Mouse (Mus musculus): ENCODE results near the gene Phkg1. TPM values are rescaled to one million over a fixed set of nuclear protein-coding genes. Genes with fewer than 3 reads are reported as not detected.

Phkg1 gene
- polyA plus RNA-seq, 1 experiment from 2014 or later, result 0.37 TPM

- H3K9me3 ChIP-seq (replicated peaks), result no peaks in the 10 kb centered on the region
- H3K27me3 ChIP-seq, result no peaks in the 10 kb centered on the region
- 88% methylated on average over 19 of the region's 19 CpGs for WGBS
- H3K9ac ChIP-seq, result no peak overlapping the region
- no peak overlapping the region for H3K4me3 ChIP-seq (replicated peaks)
- no peaks in the 10 kb centered on the region for H3K36me3 ChIP-seq
- no peak for ATAC-seq (ENCODE audit: insufficient number of reproducible peaks, low FRiP score, low TSS enrichment, low read depth)
- no peak overlapping the region for H3K27ac ChIP-seq (replicated peaks)
- H3K4me2 ChIP-seq (replicated peaks), result no peak overlapping the region
- peaks cover 2% of the 10 kb centered on the region; the same call in 1 of the 2 replicates for H3K4me1 ChIP-seq
Observed at GRCm38 (mm10) chr5:129869238-129869995, 28.9 kb downstream of the Phkg1 start.

- Histone ChIP-seq H3K36me3 (peaks cover 20% of the 10 kb centered on the region), H3K4me3 (replicated peaks) (no peak overlapping the region), H3K27ac (replicated peaks) (no peak overlapping the region), H3K9me3 (replicated peaks) (no peaks in the 10 kb centered on the region), H3K9ac (no peak overlapping the region), H3K4me1 (peaks cover 5% of the 10 kb centered on the region; the same call in 1 of the 2 replicates), H3K27me3 (no peaks in the 10 kb centered on the region), H3K4me2 (replicated peaks) (no peak overlapping the region)
- no peak for ATAC-seq (ENCODE audit: insufficient number of reproducible peaks, low FRiP score, low TSS enrichment, low read depth)
- 76% methylated on average over 12 of the region's 12 CpGs for WGBS
Observed at GRCm38 (mm10) chr5:129865841-129866240, 32.5 kb downstream of the Phkg1 start.

GRCm38 (mm10) chr5:129864467-129864866 lies 33.9 kb downstream of the Phkg1 start:
- Histone ChIP-seq H3K27ac (replicated peaks) (no peak overlapping the region), H3K9me3 (replicated peaks) (no peaks in the 10 kb centered on the region), H3K4me3 (replicated peaks) (no peak overlapping the region), H3K9ac (no peak overlapping the region), H3K27me3 (no peaks in the 10 kb centered on the region), H3K4me2 (replicated peaks) (peak overlapping the region; percentile 21; the same call in 1 of the 2 replicates), H3K4me1 (peaks cover 5% of the 10 kb centered on the region; the same call in 1 of the 2 replicates), H3K36me3 (peaks cover 33% of the 10 kb centered on the region)
- WGBS, result 9% methylated on average over 18 of the region's 18 CpGs
- ATAC-seq (ENCODE audit: insufficient number of reproducible peaks, low FRiP score, low TSS enrichment, low read depth), result no peak

- no peak for ATAC-seq (ENCODE audit: insufficient number of reproducible peaks, low FRiP score, low TSS enrichment, low read depth)
- WGBS, result 93% methylated on average over 6 of the region's 6 CpGs
- Histone ChIP-seq H3K27me3 (no peaks in the 10 kb centered on the region), H3K4me2 (replicated peaks) (no peak overlapping the region), H3K4me3 (replicated peaks) (no peak overlapping the region), H3K36me3 (peaks cover 49% of the 10 kb centered on the region), H3K9me3 (replicated peaks) (no peaks in the 10 kb centered on the region), H3K27ac (replicated peaks) (no peak overlapping the region), H3K9ac (no peak overlapping the region), H3K4me1 (peaks cover 5% of the 10 kb centered on the region; the same call in 1 of the 2 replicates)
Observed at GRCm38 (mm10) chr5:129862325-129862724, 36.0 kb downstream of the Phkg1 start.

- Histone ChIP-seq H3K9me3 (replicated peaks) (no peaks in the 10 kb centered on the region), H3K4me1 (no peaks in the 10 kb centered on the region), H3K4me2 (replicated peaks) (no peak overlapping the region), H3K27me3 (no peaks in the 10 kb centered on the region), H3K4me3 (replicated peaks) (no peak overlapping the region), H3K36me3 (peaks cover 70% of the 10 kb centered on the region), H3K9ac (no peak overlapping the region), H3K27ac (replicated peaks) (no peak overlapping the region)
- ATAC-seq (ENCODE audit: insufficient number of reproducible peaks, low FRiP score, low TSS enrichment, low read depth), result no peak
- 84% methylated on average over 5 of the region's 5 CpGs for WGBS
Observed at GRCm38 (mm10) chr5:129856414-129856813, 41.9 kb downstream of the Phkg1 start.

GRCm38 (mm10) chr5:129855163-129855562 lies 43.2 kb downstream of the Phkg1 start:
- ATAC-seq (ENCODE audit: insufficient number of reproducible peaks, low FRiP score, low TSS enrichment, low read depth), result no peak
- no peak overlapping the region for H3K4me2 ChIP-seq (replicated peaks)
- peaks cover 58% of the 10 kb centered on the region for H3K36me3 ChIP-seq
- no peaks in the 10 kb centered on the region for H3K9me3 ChIP-seq (replicated peaks)
- H3K27ac ChIP-seq (replicated peaks), result no peak overlapping the region
- H3K4me1 ChIP-seq, result no peaks in the 10 kb centered on the region
- no peaks in the 10 kb centered on the region for H3K27me3 ChIP-seq
- WGBS, result 41% methylated on average over 5 of the region's 5 CpGs
- H3K9ac ChIP-seq, result no peak overlapping the region
- no peak overlapping the region for H3K4me3 ChIP-seq (replicated peaks)

GRCm38 (mm10) chr5:129847558-129847820 lies 50.9 kb downstream of the Phkg1 start:
- Histone ChIP-seq H3K27me3 (no peaks in the 10 kb centered on the region), H3K9ac (peak overlapping the region; percentile 63), H3K4me3 (replicated peaks) (peak overlapping the region; percentile 78), H3K36me3 (peaks cover 29% of the 10 kb centered on the region), H3K4me1 (peaks cover 8% of the 10 kb centered on the region), H3K4me2 (replicated peaks) (peak overlapping the region; percentile 63), H3K27ac (replicated peaks) (no peak overlapping the region), H3K9me3 (replicated peaks) (no peaks in the 10 kb centered on the region)
- WGBS, result 46% methylated on average over 8 of the region's 8 CpGs
- ATAC-seq (ENCODE audit: insufficient number of reproducible peaks, low FRiP score, low TSS enrichment, low read depth), result no peak

- Histone ChIP-seq H3K4me1 (peaks cover 8% of the 10 kb centered on the region), H3K27ac (replicated peaks) (peak within 1 kb of the TSS; percentile 77), H3K4me2 (replicated peaks) (peak within 1 kb of the TSS; percentile 63), H3K9ac (peak within 1 kb of the TSS; percentile 63), H3K4me3 (replicated peaks) (peak within 1 kb of the TSS; percentile 78), H3K36me3 (peaks cover 28% of the 10 kb centered on the region), H3K27me3 (no peaks in the 10 kb centered on the region), H3K9me3 (replicated peaks) (no peaks in the 10 kb centered on the region)
- 10% methylated on average over 22 of the region's 22 CpGs for whole genome bisulfite sequencing
- peak; percentile 98 for ATAC-seq (ENCODE audit: insufficient number of reproducible peaks, low FRiP score, low TSS enrichment, low read depth)
Observed at GRCm38 (mm10) chr5:129846752-129847557, 51.4 kb downstream of the Phkg1 start, which contains the start of gene Sumf2. Gene Sumf2, plus strand, starts transcription at chr5:129846986.

- no peak for ATAC-seq (ENCODE audit: insufficient number of reproducible peaks, low FRiP score, low TSS enrichment, low read depth)
Observed at GRCm38 (mm10) chr5:129844848-129845247, 53.5 kb downstream of the Phkg1 start.

More at GRCm38 (mm10) chr5:129844848-129845247, 53.5 kb downstream of the Phkg1 start:
- no peaks in the 10 kb centered on the region for H3K9me3 ChIP-seq (replicated peaks)
- 91% methylated on average over 5 of the region's 5 CpGs for WGBS
- no peaks in the 10 kb centered on the region for H3K27me3 ChIP-seq
- H3K4me1 ChIP-seq, result peaks cover 8% of the 10 kb centered on the region
- no peak overlapping the region for H3K9ac ChIP-seq
- H3K27ac ChIP-seq (replicated peaks), result no peak overlapping the region
- peaks cover 28% of the 10 kb centered on the region for H3K36me3 ChIP-seq
- no peak overlapping the region for H3K4me2 ChIP-seq (replicated peaks)
- no peak overlapping the region for H3K4me3 ChIP-seq (replicated peaks)

All from embryonic facial prominence, embryonic 15.5 days (tissue).